Mouse (Mus musculus) midbrain, embryonic 11.5 days (tissue): ENCODE data around the gene Tor1b. TPM values are rescaled to one million over a fixed set of nuclear protein-coding genes. Genes with fewer than 3 reads are reported as not detected.
A peak's percentile ranks its signal among the peaks of the same experiment; 100 is the strongest.
"Not testable (repeated sequence)": the region's sequence is repeated elsewhere in the genome, so short reads cannot be mapped to it uniquely, and the experiment has no call there.

Experiments
- ATAC-seq: fragments of 200-750 bp; cut with Nextera tagmentation; 2 replicates; pipeline ENCODE4 v1.8.0; 2017; ENCODE audit warnings: moderate TSS enrichment, moderate library complexity; ENCODE audit not compliant: low FRiP score
- DNase-seq: peaks from one replicate; pipeline ENCODE4 v3.0.0; 2015; ENCODE audit warnings: low spot score; ENCODE audit errors: missing footprints
- H3K27ac ChIP-seq: fragments of 300-500 bp; sonication (generic); 2 replicates; pipeline ENCODE4 v1.5.1; 2014; ENCODE audit warnings: low read depth, low read length
- H3K27me3 ChIP-seq: fragments of 300-500 bp; sonication (generic); 2 replicates; pipeline ENCODE4 v1.6.1; 2014; ENCODE audit warnings: mild to moderate bottlenecking, low read length, moderate library complexity, mixed read lengths; ENCODE audit not compliant: control insufficient read depth, insufficient read depth
- H3K36me3 ChIP-seq: fragments of 300-500 bp; sonication (generic); 2 replicates; pipeline ENCODE4 v1.6.1; 2014; ENCODE audit warnings: mild to moderate bottlenecking, low read length, moderate library complexity, mixed read lengths; ENCODE audit not compliant: control insufficient read depth, insufficient read depth
- H3K4me1 ChIP-seq: fragments of 300-500 bp; sonication (generic); 2 replicates; pipeline ENCODE4 v1.6.1; 2014; ENCODE audit warnings: low read length; ENCODE audit not compliant: control insufficient read depth, insufficient read depth
- H3K4me2 ChIP-seq: fragments of 300-500 bp; sonication (generic); 2 replicates; pipeline ENCODE4 v1.6.1; 2014; ENCODE audit warnings: mild to moderate bottlenecking, moderate library complexity
- H3K4me3 ChIP-seq: fragments of 300-500 bp; sonication (generic); 2 replicates; pipeline ENCODE4 v1.5.1; 2014; ENCODE audit warnings: low read depth, low read length
- H3K9ac ChIP-seq: fragments of 300-500 bp; sonication (generic); 2 replicates; pipeline ENCODE4 v1.6.1; 2014; ENCODE audit warnings: low read length
- H3K9me3 ChIP-seq: fragments of 300-500 bp; sonication (generic); 2 replicates; pipeline ENCODE4 v1.6.1; 2016; ENCODE audit warnings: low read length; ENCODE audit not compliant: control insufficient read depth
- WGBS: fragments of 180-500 bp; shearing (Covaris S2); extraction: QIAGEN DNeasy Blood & Tissue Kit; methylation state at CpG from one replicate; pipeline ENCODE4 v1.1.7; 2014; 5-methylcytosine and 5-hydroxymethylcytosine counted together
- polyA plus RNA-seq: library from polyadenylated mRNA; unstranded; fragments of >200 nt; fragmentation: Nextera tagmentation; extraction: Ambion mirVana; gene quantifications from 2 replicates; pipeline ENCODE4 v1.2.1, GENCODE M21; 2014

Gene Tor1b
- polyA plus RNA-seq, 1 experiment from 2014 or later, result 19.3 TPM

DNA sequence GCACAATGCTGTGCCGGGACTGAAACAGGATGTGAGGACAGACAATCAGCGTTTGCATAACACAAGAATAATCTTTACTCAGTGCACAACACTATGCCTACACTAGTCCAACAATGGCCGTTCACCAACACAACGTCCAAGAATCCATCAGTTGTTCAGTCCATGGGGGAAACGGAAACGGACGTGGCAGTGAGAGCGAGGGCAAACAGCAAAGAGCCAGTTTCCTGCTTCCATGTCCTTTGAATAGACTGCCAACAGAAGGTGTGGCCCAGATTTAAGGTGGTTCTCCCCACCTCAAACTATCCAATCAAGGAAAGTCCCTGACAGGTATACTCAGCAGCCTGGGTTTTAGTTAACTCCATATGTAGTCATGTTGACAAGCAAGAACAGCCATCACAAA lies 15.0 kb upstream of the Tor1b start:
- H3K27me3 ChIP-seq, result no peaks in the 10 kb centered on the region; the same call in 1 of the 2 replicates
- no peak overlapping the region for H3K9ac ChIP-seq
- H3K36me3 ChIP-seq, result no peaks in the 10 kb centered on the region
- H3K27ac ChIP-seq, result no peak overlapping the region
- 91% methylated on average over 8 of the region's 8 CpGs for WGBS
- no peaks in the 10 kb centered on the region for H3K9me3 ChIP-seq
- ATAC-seq (no peak), DNase-seq (peak; percentile 45)
- peaks cover 2% of the 10 kb centered on the region; the same call in 1 of the 2 replicates for H3K4me1 ChIP-seq
- H3K4me3 ChIP-seq, result no peak overlapping the region
- no peak overlapping the region for H3K4me2 ChIP-seq

GRCm38 (mm10) chr2:30938574-30938991 lies 14.2 kb upstream of the Tor1b start:
- H3K4me1 ChIP-seq, result peaks cover 2% of the 10 kb centered on the region; the same call in 1 of the 2 replicates
- H3K27ac ChIP-seq, result no peak overlapping the region
- no peak overlapping the region for H3K4me3 ChIP-seq
- WGBS, result 52% methylated on average over 4 of the region's 4 CpGs
- no peaks in the 10 kb centered on the region for H3K9me3 ChIP-seq
- ATAC-seq (no peak), DNase-seq (peak; percentile 74)
- H3K36me3 ChIP-seq, result no peaks in the 10 kb centered on the region
- H3K9ac ChIP-seq, result no peak overlapping the region
- no peaks in the 10 kb centered on the region; the same call in 1 of the 2 replicates for H3K27me3 ChIP-seq
- H3K4me2 ChIP-seq, result no peak overlapping the region

DNA sequence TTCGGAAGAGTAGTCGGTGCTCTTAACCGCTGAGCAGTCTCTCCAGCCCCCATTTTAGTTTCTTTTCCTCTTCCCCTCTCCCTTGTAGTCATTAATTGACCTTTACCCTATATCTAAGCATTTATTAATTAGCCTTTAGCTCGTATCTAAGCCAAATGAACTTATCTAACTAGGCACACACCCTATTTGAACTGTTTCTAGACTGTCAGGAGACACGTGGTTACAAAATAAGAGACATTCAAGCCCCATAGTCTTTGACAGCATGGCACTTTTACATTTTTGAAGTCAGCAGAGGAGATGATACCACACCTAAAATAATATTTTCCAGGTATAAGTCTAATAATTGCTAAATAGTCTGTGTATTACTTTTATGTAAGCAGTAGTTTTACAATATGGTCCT lies 11.2 kb upstream of the Tor1b start:
- no peak overlapping the region for H3K4me3 ChIP-seq
- H3K27ac ChIP-seq, result no peak overlapping the region
- H3K9me3 ChIP-seq, result no peaks in the 10 kb centered on the region
- H3K36me3 ChIP-seq, result no peaks in the 10 kb centered on the region
- no peak overlapping the region for H3K9ac ChIP-seq
- no peak overlapping the region for H3K4me2 ChIP-seq
- WGBS, result 87% methylated on average over 5 of the region's 5 CpGs
- H3K4me1 ChIP-seq, result peaks cover 2% of the 10 kb centered on the region; the same call in 1 of the 2 replicates
- ATAC-seq, result no peak
- H3K27me3 ChIP-seq, result no peaks in the 10 kb centered on the region
- peak; percentile 4 for DNase-seq

DNA sequence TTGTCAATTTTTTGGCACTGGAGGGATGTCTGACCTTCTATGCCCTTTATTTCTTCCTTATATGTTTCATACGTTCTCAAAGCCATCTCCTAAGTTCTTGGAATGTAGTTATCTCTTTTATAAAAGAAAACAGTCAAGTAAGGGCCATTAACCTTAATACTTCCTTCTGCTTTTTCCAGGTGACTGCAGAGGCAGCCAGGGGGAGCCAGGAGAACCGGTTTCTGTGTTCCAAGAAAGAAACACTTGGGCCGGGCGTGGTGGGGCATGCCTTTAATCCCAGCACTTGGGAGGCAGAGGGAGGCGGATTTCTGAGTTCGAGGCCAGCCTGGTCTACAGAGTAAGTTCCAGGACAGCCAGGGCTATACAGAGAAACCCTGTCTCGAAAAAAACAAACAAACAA lies 10.6 kb upstream of the Tor1b start:
- 53% methylated on average over 7 of the region's 7 CpGs for WGBS
- not testable (repeated sequence) for ATAC-seq

GRCm38 (mm10) chr2:30942603-30943011 lies 10.2 kb upstream of the Tor1b start:
- Histone ChIP-seq H3K4me2 (peak overlapping the region; percentile 25; the same call in 1 of the 2 replicates), H3K27me3 (no peaks in the 10 kb centered on the region), H3K9me3 (no peaks in the 10 kb centered on the region), H3K36me3 (no peaks in the 10 kb centered on the region), H3K4me1 (peaks cover 2% of the 10 kb centered on the region; the same call in 1 of the 2 replicates), H3K27ac (no peak overlapping the region), H3K4me3 (0 out of 2 replicates have a peak overlapping the region, but pooled peaks have one; percentile 11), H3K9ac (peak overlapping the region; percentile 36; the same call in 1 of the 2 replicates)
- ATAC-seq, result no peak
- 30% methylated on average over 16 of the region's 16 CpGs for WGBS
- peak; percentile 89 for DNase-seq

More for the DNA sequence above, 10.6 kb upstream of the Tor1b start:
- H3K9me3 ChIP-seq, H3K4me2 ChIP-seq, H3K27me3 ChIP-seq, H3K4me3 ChIP-seq, H3K36me3 ChIP-seq, DNase-seq, H3K4me1 ChIP-seq, H3K9ac ChIP-seq, H3K27ac ChIP-seq: not testable (repeated sequence)

DNA sequence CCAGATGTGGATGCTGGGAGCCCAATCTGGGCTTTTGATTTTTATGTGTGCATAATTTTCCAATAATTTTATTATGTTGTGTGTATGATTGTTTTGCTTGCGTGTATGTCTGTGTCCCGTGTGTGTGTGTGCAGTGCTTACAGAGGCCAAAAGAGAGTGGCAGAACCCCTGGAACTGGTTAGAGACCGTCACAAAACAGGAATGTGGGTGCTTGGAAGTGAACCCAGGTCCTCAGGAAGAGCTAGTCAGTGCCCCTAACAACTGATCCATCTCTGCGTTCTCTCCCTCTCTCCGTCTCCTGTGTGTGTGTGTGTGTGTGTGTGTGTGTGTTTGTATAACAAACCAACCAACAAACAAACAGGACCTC lies 319 bp upstream of the Tor1b start:
- peak; percentile 48; the same call in 1 of the 2 replicates for ATAC-seq

DNA sequence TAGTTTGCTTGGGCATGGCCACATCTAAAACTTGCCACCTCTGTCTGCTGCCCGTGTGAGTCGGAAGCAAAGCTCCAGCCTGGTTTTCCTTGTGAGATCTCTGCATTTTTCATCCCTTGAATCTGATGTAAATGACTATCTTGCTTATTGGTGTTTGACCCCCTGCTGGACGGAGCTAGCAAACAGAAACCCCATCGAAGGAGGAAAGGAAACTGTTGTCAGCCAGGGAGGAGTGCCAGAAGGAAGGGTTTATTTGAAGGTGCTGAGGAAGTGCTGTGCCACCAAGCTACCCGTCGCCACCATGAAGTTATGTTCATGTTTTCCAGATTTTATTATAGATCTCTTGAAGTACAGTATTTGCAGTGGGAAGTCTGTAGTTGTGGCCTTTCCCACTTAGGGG lies 2.0 kb downstream of the Tor1b start:
- 80% methylated on average over 6 of the region's 6 CpGs for WGBS
- peaks cover 24% of the 10 kb centered on the region; the same call in 1 of the 2 replicates for H3K36me3 ChIP-seq
- H3K4me1 ChIP-seq, result peaks cover 16% of the 10 kb centered on the region
- H3K9ac ChIP-seq, result no peak overlapping the region
- ATAC-seq (no peak), DNase-seq (no peak)
- H3K9me3 ChIP-seq, result no peaks in the 10 kb centered on the region
- no peaks in the 10 kb centered on the region for H3K27me3 ChIP-seq
- no peak overlapping the region for H3K4me3 ChIP-seq
- H3K27ac ChIP-seq, result no peak overlapping the region
- no peak overlapping the region for H3K4me2 ChIP-seq

More for the DNA sequence above, 319 bp upstream of the Tor1b start:
- DNase-seq, result no peak
- peak overlapping the region; percentile 88 for H3K4me2 ChIP-seq
- H3K9ac ChIP-seq, result peak overlapping the region; percentile 46; the same call in 1 of the 2 replicates
- H3K4me3 ChIP-seq, result peak overlapping the region; percentile 96
- peaks cover 16% of the 10 kb centered on the region for H3K4me1 ChIP-seq
- H3K27ac ChIP-seq, result peak overlapping the region; percentile 31; the same call in 1 of the 2 replicates
- no peaks in the 10 kb centered on the region for H3K9me3 ChIP-seq
- WGBS, result 43% methylated on average over 4 of the region's 5 CpGs
- peaks cover 10% of the 10 kb centered on the region; the same call in 1 of the 2 replicates for H3K36me3 ChIP-seq
- no peaks in the 10 kb centered on the region for H3K27me3 ChIP-seq

- H3K9ac ChIP-seq, result no peak overlapping the region
- H3K27ac ChIP-seq, result no peak overlapping the region
- H3K27me3 ChIP-seq, result no peaks in the 10 kb centered on the region
- peaks cover 38% of the 10 kb centered on the region for H3K36me3 ChIP-seq
- peak; percentile 73 for DNase-seq
- peaks cover 15% of the 10 kb centered on the region for H3K4me1 ChIP-seq
- H3K9me3 ChIP-seq, result no peaks in the 10 kb centered on the region
- no peak overlapping the region for H3K4me3 ChIP-seq
- no peak overlapping the region for H3K4me2 ChIP-seq
- WGBS, result 84% methylated on average over 4 of the region's 4 CpGs
- ATAC-seq, result no peak
Observed at GRCm38 (mm10) chr2:30957511-30957910, 4.8 kb downstream of the Tor1b start.

DNA sequence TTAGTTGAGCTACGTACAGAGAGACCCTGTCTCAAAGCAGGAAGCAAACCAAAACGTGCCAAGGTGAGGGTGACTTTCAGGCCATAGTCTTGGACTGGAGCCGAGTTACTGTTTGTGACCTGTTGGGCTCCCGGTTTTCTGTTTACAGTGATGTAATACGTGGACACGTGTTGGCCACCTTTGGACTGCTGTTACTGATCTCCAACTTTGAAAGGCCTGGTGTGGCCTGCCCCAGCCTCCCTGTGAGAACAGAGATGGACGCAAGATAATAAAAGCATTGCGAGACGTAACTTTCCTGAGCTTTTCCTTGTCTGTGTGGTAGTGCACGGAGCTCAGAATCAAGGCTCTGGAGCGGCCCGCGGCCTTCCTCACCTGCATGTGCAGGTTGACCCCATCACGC lies 6.0 kb downstream of the Tor1b start:
- Histone ChIP-seq H3K27me3 (no peaks in the 10 kb centered on the region), H3K4me3 (no peak overlapping the region), H3K4me1 (peaks cover 12% of the 10 kb centered on the region), H3K36me3 (peaks cover 41% of the 10 kb centered on the region), H3K9me3 (no peaks in the 10 kb centered on the region), H3K9ac (no peak overlapping the region), H3K4me2 (no peak overlapping the region), H3K27ac (no peak overlapping the region)
- WGBS, result 94% methylated on average over 14 of the region's 14 CpGs
- no peak for ATAC-seq
- peak; percentile 56 for DNase-seq
